Mouse (Mus musculus): ENCODE data around the gene Mfsd4b1.

- TF ChIP-seq POLR2A (IDR thresholded peaks at IDR 0.05; ENCODE audit: low read depth, low read length): no peak
- no peak for TF ChIP-seq CTCF (IDR thresholded peaks at IDR 0.05; ENCODE audit: extremely low read depth, insufficient read length, insufficient replicate concordance, low read depth, low read length)
Measured at GRCm38 (mm10) chr10:39955163-39955562, 69.9 kb downstream of the Mfsd4b1 start.
